Mouse (Mus musculus) erythroblast, adult 5-6 weeks (primary cell): ENCODE measurements around the gene U2af2. TPM values are rescaled to one million over a fixed set of nuclear protein-coding genes. Genes with fewer than 3 reads are reported as not detected.
"Not testable (repeated sequence)": the region's sequence is repeated elsewhere in the genome, so short reads cannot be mapped to it uniquely, and the experiment has no call there.

Experiments used
- ATAC-seq: replicated peaks from 2 replicates; pipeline ENCODE4 v1.8.0; 2016; ENCODE audit warnings: moderate number of reproducible peaks, mild to moderate bottlenecking, moderate TSS enrichment, inconsistent platforms; ENCODE audit not compliant: poor library complexity, low FRiP score, severe bottlenecking
- total RNA-seq, 2 experiments: library from RNA; stranded (forward) in 1 of 2; stranded (reverse) in 1 of 2; fragments of 150-400 nt in 1 of 2; fragments of 200-764, 138-1000 nt in 1 of 2; gene quantifications; 2 replicates each; pipeline versions ENCODE4 v1.2.3 to v1.2.4; 2015 to 2017; ENCODE audit warnings: low replicate concordance in 2 of 2

Gene U2af2
- total RNA-seq, 2 experiments from 2014 or later, result 42.3 to 56.9 TPM

DNA sequence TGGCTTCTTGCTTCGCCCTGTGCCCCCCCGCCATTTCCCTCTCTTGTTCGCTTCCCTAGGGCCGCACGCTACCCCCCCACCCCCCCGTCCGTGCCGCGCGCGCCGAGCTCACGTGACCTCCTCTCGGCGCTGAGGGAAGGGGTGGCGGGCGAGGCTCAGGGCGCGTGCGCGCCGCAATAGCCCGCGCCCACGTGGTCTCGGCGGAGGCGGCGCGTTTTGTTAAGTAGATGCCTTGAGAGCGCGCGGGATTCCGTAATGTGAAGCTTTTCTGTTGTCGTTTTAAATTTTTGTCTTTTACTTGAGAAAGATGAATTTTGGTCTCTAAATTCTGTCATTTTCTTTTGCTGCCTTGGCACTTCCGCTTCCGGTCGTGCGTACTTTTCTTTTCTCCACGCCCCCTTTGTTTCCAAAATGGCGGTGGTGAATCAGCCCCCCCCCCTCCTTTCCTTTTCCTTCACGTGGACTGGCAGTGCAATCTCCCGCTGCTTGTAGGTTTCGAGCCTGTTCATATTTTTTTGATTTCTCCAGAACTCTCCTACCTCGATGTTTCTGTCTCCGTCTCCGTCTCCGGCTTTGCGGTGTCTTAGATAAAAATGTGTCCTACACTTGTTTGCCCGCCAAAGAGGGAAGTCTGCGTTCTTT lies 538 bp downstream of the U2af2 start:
- no peak for ATAC-seq

DNA sequence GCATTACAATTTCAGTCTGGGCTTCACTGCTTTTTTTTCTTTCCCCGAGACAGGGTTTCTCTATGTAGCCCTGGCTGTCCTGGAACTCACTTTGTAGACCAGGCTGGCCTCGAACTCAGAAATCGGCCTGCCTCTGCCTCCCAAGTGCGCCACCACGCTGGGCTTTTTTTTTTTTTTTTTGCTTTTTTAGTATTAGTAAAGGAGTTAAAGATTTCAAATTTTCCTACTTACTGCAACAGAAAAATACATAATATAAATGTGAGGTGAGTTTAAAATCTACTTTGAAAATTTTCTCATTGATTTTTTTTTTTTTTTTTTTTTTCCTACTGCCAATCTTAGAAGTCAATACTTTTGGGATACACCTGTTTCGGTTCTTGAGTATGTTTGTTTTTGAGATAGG lies 2.9 kb downstream of the U2af2 start:
- no peak for ATAC-seq

DNA sequence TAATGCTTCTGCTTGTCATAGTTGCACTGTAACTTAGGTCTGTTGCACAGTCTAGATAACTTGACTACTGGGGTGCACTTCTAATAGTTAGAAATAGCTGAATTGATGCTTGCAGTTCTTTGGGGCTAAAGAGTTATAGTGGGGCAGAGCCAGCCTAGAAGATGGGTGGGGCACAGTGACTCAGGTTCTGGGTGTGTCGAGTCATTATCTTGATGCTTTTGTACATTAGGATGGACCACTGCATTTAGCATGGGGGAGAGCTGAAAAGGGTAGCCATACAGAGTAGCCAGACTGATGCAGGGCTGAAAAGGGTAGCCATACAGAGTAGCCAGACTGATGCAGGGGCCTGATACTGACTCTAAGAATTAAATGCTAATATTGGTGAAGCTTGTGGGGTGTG lies 11.6 kb downstream of the U2af2 start:
- peak; percentile 84 for ATAC-seq

DNA sequence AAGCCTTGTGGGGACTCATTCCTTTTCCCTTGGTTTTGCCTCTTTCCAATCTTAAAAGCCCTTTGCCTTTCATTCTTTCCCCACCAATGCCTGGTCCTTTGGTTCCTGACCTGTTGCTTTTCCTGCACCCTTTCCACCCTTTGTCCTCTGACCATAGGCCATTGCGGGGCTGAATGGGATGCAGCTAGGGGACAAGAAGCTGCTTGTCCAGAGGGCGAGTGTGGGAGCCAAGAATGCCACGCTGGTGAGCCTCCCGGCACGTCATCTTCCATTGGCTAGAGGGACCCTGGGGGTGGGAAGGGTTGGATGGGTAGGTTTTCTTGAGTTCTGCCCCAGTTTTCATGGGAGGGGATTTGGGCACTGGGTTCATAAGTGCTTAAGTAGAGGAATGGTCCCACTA lies 13.0 kb downstream of the U2af2 start:
- ATAC-seq, result no peak

DNA sequence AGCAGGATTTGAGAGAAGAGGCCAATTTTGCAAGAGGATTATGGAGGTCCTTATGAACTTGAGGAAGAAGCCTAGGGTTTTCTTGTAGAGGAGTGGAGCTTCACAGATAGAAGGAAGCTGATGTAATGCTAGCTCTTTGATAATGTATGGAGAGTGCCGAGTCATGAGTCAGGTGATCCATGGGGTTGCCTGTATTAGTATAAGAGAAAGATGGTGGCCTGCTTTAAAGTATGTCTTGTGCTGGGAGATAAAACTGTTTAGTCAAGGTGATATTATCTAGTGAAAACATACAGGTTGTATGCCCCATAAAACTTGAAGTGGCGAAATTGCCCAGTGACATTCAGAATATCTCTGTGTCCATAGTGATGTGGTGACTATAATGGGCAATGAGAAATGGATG lies 15.0 kb downstream of the U2af2 start:
- ATAC-seq, result no peak

DNA sequence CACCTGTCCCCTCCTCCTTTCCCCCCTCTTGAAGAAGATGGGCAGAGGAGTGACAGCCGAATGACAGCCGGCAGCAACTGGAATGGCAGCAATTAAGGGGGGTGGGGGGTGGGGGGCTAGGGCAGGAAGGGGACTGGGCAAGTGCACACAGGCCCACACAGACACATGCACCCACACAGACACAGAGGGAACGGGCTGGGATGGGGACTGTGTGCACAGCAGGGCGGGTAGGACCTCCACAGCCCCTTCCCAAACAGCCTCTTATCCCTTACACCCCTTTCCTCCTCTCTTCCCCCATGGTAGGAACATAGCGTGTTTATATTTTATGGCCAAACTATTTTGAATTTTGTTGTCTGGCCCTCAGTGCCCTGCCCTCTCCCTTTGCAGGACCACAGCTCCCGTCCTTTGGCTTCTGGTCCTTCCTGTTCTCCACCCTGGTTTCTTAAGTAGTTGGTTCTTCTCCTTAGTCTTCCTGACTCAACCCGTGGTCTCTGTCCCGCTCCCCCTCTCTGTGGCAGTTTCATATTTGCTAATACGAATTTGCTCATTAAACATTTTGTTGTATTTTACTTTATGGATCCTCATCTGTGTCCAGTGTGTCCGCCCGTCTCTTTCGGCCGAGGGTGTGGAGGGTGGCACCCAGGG lies 17.5 kb downstream of the U2af2 start:
- ATAC-seq, result not testable (repeated sequence)

DNA sequence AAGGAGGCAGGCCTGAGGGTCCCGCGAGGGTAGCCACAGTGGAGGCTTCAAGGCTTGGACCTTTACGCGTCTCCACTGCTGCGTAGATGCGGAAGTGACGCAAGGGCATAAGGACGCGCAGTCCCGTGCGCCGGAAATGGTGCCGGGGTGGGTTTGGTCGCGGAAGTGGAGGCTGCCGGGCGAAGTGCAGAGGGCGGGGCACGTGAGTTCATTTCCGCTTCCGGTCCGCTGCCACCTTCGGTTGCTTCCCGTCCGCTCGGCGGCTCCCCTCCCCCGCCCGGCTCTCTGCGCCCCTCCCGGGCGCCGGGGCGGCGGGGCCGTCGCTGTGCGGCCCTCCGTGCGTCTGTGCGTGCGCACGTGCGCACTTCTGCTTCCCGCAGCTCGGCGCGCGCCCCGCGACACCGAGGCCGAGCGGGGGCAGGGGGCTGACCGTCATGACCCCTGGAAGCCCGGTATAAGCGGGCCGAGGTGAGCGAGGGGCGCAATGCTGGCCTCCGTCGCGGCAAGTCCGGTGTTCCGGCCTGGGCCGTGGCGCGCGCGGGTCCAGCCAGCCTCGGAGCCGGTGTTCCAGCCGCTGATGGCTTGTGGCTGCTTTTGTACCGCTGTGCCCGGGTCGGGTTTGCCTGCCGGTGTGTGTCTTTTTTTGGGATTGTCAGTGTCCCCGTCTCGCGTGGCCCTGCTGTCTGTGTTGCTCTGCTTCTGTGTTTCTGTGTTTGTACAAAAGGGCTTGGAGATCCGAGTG lies 18.2 kb downstream of the U2af2 start, which contains the start of gene Epn1:
Gene Epn1, plus strand, starts transcription at position 226 of the 742 bp plus-strand sequence.
- ATAC-seq, result peak; percentile 95

DNA sequence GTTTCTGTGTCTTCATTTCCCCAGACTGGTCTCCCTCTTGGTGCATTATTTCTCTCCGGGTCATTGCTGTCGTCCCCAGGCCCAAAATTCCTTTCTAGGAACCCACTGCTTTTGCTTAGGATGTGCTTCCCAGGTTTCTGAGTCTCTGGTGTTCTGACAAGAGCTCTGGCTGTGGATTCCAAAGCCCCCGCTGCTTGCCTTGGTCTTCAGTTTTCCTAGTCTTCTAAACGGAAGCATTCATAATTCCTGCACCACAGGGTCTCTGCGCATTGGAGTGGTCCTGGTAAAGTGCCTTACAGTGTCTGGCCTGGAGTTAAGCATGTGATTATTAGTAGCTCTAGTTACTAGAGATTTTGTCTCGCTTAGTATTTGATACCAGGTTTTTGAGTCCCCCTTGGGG lies 18.9 kb downstream of the U2af2 start:
- no peak for ATAC-seq

DNA sequence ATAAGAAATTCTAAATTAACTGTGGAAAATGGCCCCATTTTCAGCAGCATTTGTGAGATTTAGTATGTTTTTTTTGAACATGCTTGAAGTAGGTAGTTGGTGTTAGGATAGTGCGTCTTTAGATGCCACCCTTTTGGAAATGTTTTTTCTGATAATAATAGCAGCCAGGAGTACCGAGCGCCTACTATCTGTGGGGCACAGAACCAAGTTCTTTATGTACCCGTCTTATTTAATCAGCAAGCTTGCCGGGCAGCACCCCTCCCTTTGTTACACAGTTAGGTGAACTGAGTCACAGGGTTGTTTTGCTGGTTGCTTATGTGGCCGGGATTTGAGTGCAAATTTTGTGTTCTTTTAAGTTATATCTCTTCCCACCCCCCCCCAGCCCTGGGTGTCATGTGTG lies 19.3 kb downstream of the U2af2 start:
- ATAC-seq, result peak; percentile 55

DNA sequence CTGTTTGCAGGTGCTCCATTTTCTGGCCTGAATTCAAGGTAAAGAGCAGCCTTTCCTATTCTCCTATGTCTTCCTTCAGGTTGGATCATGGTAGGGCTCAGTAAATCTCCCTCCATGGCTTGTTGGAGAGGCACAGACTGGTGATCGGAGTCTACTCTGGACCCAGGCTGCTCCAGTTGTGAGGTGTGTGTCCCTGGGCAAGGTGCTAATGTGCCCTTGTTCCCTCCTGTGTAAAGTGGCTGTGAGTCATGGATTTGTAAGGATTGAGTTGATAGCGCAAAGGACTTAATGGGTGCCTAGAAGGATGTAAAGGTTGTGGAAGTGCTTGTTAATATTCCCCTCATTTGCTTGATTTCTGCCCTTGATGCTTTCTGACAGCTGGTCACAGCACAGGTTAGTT lies 20.0 kb downstream of the U2af2 start:
- no peak for ATAC-seq

DNA sequence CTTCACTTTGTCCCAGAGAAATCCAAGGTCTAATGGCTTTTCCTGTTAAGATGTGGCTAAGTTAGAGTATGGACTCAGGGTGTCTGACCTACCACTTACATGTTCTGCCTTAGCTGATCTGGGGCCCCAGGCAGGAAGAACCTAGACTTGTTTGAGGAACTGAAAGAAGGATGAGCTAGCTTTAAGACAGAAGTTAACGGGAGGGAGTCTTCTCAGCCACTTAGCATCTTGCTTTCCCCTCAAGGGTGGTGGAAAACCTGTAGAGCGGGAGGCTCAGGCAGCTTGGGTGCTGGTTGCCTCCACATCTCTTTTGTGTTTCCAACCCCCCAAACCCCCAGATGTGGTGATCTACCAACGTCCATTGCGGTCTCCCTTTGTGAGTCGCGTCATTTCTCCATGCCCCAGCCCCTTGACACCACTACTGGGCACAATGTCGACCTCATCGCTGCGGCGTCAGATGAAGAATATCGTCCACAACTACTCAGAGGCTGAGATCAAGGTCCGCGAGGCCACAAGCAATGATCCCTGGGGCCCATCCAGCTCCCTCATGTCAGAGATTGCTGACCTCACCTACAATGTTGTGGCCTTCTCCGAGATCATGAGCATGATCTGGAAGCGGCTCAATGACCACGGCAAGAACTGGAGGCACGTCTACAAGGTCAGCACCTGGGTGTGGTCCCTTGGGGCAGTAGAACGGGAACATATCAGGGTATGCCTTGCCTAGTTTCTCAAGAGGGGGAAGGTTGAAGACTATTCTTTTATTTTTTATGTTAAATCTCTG lies 21.6 kb downstream of the U2af2 start:
- no peak for ATAC-seq

DNA sequence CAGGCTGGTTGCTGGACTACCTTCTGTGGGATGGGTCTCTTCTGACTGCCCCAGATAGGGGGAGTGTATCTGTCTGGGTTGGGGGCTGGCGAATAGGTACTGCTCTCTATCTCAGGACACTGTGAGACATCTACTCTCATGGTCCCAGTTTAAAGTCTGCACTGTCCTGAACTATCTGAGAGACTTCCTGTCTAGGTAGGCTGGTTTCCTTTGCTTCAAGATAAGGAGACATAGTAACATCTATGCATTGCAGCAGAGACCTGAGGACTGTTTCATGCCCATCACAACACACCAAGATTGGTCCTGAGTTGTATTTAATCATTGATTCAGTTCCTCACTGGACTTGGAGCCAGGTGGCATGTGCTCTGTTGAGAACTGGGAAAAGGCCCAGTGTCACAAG lies 23.6 kb downstream of the U2af2 start:
- ATAC-seq, result no peak

DNA sequence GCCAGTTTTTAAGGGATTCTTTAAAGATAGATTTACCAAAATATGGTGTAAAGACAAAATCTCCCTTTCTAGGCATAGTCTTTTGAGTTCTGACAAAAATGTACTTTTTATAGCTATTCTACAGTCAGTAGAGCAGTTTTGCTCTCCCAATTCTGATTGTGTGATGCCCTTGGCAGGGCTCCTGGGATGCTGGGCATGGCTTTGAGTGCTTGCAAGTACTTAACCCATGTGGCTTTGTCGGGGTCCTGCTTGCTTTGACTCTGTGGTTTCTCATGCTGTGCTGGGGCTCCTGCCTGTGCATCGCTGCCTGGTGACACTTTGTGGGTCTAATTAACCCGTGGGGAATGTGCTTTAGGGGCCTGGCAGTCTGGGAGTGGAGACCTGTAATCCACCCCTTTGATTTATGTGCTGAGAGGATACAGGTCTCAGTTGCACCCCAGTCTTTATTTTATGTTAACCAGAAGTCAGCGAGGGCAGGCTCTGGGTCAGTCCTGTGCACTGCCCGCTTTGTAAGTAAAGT lies 25.0 kb downstream of the U2af2 start:
- ATAC-seq, result no peak

DNA sequence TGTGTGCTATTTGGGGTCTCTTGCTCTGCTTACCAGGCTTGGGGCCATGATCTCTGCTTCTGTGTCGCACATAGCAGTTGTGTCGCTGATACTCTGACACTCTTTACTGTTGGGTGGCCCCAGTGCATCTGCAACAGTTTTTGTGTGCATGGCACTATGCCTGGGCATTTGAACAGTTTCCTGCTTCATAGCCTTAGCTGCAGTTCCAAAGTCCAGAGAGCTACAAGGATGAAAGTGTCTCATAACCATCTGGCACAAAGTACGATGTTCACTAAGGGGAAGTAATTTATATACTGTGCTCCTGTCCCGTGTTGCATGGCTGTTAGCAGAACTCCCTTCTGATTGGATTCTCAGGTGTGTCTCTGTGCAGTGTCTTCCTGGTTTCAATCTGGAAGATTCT lies 25.9 kb downstream of the U2af2 start:
- ATAC-seq, result no peak

DNA sequence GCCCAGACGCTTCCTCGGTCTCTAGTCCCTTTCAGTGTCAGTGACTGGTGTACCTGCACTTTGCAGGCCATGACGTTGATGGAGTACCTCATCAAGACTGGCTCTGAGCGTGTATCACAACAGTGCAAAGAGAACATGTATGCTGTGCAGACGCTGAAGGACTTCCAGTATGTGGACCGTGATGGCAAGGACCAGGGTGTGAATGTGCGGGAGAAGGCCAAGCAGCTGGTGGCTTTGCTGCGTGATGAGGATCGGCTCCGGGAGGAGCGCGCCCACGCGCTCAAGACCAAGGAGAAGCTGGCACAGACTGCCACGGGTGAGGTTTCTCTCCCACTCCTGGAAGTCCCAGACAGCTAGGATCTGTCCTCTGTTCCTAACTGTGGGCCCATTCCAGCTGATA lies 27.9 kb downstream of the U2af2 start:
- ATAC-seq, result no peak

DNA sequence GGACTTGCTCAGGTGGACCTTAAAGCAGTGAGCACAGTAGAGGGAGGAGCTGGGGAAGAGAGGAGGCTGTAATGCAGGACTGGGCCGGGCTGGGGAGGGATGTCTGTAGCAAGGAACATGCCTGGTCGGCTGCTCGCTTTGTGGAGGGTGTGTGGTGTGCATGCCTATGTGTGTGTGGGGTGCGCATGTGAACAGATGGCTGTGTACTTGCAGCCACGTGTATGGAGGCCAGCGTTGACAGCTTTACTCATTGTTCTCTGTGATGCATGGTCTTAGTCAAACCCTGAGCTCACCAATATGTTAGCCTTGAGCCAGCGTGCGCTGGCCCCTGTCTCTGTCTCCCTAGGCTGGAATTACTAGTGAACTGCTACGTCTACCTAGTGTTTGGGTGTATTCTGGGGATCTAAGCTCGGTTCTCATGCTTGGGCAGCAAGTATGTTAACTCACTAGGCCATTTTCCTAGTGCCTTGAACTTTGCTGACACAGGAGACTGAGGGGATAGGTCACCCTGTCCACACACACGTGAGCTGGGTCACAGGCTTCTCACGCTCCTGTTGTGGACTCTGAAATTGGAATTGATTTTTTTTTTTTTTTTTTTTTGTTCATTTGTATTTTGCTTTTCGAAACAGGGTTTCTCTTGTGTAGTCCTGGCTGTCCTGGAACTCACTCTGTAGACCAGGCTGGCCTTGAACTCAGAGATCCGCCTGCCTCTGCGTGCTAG lies 29.2 kb downstream of the U2af2 start:
- no peak for ATAC-seq

DNA sequence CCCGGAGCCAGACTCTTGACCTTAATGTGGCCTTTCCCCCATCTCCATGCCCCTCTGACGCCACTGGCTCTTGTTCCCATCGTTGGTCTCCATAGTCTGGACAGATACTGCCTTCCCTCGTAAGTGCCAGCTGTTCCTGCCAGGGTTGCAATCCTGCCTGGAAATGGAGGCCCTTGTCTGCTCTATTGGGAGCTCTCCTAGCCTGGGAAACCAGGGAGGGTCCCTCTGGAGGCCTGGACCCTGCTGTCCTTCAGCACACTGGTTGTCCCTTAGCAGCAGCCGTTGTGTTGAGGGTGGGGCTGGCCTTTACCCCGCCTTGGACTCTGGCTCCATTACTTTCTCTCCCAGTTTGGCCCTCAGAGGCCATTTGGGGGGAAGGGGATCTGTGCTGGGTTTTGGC lies 30.4 kb downstream of the U2af2 start:
- ATAC-seq, result no peak

DNA sequence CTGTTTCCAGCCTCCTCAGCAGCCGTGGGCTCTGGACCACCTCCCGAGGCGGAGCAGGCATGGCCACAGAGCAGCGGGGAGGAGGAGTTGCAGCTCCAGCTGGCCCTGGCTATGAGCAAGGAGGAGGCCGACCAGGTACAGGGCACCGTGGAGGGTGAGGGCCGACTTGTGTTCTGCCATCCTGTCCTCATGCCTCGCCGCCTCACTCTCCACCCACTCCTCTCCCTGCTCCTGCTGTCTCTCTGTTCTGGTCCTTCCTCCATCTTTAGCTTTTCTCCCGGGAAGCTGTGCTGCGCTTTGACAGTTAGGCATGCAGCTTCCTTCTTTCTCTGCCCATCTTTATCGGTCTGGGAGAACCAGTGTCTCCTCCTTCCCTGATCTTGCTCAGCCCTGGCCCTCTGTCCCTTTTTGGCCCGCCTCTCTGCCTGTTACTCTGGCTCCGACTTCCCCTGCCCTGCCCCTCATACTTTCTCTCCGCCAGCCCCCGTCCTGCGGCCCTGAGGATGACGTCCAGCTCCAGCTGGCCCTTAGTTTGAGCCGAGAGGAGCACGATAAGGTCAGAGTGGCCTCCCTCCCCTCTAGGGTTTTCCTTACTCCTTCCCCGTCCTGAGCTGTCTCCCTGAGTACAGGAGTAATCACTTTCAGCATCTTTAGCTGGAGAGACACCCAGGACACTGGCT lies 31.0 kb downstream of the U2af2 start:
- no peak for ATAC-seq

DNA sequence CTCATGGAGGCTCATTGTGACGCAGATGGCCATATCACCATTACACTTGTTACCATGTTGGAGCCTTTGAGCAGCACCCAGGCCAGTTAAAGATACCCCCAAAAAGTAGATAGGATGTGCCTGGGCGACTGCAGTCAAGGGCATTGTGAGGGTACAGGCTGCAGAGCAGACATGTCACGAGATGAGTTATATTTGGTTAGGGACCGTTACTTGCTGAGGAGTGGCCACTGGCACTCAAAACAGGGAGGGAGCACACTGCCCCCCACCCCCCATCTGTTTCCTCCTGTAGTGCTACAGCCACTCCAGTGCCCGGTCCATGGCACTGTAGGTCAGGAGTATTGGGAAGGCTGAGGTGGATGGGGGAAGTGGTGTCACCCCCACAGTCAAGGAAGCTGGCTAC lies 36.8 kb downstream of the U2af2 start:
- ATAC-seq, result no peak
